Mouse (Mus musculus): ENCODE results near the gene Bbs9. TPM values are rescaled to one million over a fixed set of nuclear protein-coding genes. Genes with fewer than 3 reads are reported as not detected.
A peak's percentile ranks its signal among the peaks of the same experiment; 100 is the strongest.

Bbs9 gene
- total and polyA plus RNA-seq, 3 experiments = 6.3 to 12.4 (median 11.9) TPM

DNA sequence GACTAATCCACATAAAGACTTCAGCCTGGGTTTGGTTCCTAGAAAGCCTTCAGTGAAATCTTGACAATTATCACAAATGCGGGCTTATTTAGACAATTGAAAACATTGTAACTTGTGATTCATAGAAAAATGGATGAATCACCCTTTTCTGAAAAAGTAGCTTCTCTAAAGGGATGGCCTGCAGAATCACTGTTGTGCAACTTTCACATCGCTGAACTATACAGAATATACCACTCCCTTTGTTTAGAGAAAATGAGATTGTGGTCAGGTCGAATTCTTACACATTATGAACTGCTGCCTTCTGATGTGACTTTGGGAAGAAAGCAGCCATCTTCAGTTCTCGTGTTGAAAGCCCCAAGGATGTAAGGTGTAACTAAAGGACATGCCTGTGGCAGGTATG, 313.3 kb downstream of the Bbs9 start:
- Histone ChIP-seq H3K36me3 (ENCODE audit: control insufficient read depth, insufficient read depth, low read length) (peaks cover 2% of the 10 kb centered on the region; the same call in 1 of the 2 replicates), H3K27ac (no peak overlapping the region), H3K4me1 (ENCODE audit: control insufficient read depth, insufficient read depth, low read length) (peaks cover 6% of the 10 kb centered on the region), H3K9ac (ENCODE audit: low read depth, low read length) (no peak overlapping the region), H3K79me2 (replicated peaks; ENCODE audit: control insufficient read depth, insufficient read depth, low read length) (no peaks in the 10 kb centered on the region), H3K4me3 (no peak overlapping the region), H3K27me3 (ENCODE audit: control insufficient read depth, insufficient read depth, low read length) (no peaks in the 10 kb centered on the region)
- intact Hi-C loops (cut with DNase I) = no loop called here
- DNase-seq = no peak
- TF ChIP-seq CTCF (IDR thresholded peaks at IDR 0.05) (no peak), POLR2A (IDR thresholded peaks at IDR 0.05; ENCODE audit: insufficient read depth, low read depth, low read length) (no peak), EP300 (IDR thresholded peaks at IDR 0.05; ENCODE audit: insufficient read depth, low read depth, low read length) (no peak)
- WGBS = 92% methylated on average over 4 of the region's 4 CpGs

DNA sequence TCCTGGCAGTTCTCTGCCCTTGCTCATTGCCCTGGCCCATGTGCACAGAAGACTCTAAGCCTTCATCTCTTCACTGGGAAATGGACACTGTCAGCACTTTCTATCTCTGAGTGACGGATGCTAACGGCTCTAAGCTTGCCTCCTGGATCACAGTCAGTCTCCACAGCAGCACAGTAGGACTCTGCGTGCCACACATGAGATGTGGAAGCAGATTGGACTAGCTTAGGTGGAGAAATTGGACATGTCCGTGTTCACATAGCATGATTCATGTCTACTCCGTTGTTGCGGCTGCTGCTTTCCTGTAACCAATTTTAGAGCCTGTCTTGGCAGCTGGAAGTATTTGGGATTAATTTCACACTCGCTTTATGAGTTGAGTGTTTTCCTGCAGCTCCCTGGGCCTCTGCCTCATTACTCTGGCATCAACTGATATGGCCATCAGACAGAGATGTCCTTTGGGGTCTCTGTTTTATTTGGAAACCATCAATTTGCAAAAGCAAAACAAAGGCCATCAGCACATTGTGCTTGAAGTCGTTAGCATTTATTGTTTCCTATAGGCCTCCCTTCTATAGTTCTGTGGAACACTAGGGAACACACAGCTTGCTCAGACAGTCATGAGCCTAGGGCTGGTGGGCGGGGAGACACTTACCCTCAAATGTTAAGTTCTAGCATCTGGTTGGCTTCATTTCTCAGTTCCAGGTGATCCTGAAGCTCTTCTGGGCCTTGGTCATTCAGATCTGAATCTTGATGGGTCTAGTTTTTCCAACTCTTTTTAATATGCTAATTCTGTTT, 314.1 kb downstream of the Bbs9 start:
- Histone ChIP-seq H3K36me3 (ENCODE audit: control insufficient read depth, insufficient read depth, low read length) (peaks cover 2% of the 10 kb centered on the region; the same call in 1 of the 2 replicates), H3K27ac (no peak overlapping the region), H3K79me2 (replicated peaks; ENCODE audit: control insufficient read depth, insufficient read depth, low read length) (no peaks in the 10 kb centered on the region), H3K4me3 (no peak overlapping the region), H3K27me3 (ENCODE audit: control insufficient read depth, insufficient read depth, low read length) (no peaks in the 10 kb centered on the region), H3K9ac (ENCODE audit: low read depth, low read length) (no peak overlapping the region), H3K4me1 (ENCODE audit: control insufficient read depth, insufficient read depth, low read length) (peaks cover 6% of the 10 kb centered on the region)
- no peak for DNase-seq
- 51% methylated on average over 9 of the region's 9 CpGs for WGBS
- TF ChIP-seq EP300 (IDR thresholded peaks at IDR 0.05; ENCODE audit: insufficient read depth, low read depth, low read length) (no peak), POLR2A (IDR thresholded peaks at IDR 0.05; ENCODE audit: insufficient read depth, low read depth, low read length) (no peak), CTCF (IDR thresholded peaks at IDR 0.05) (no peak)
- intact Hi-C loops (cut with DNase I) = no loop called here

DNA sequence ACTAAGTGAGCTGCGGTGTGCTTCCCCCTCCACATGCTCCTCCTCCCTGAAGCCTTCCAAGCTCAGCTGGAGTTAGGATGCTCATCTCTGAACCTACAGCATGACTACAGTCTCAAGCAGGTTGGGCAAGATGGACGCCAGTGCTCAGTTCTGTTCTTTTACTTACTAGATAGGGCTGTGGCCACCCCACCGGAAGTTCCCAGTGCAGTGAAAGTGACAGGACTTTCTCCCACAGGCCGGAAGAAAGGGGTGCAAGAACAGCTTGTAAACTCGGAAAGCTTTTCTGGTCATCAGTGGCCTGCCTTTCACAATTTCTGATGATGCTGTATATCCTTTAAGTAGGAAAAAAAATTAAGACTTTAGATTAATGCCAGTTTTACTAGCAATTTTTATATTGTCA, 315.7 kb downstream of the Bbs9 start:
- Histone ChIP-seq H3K4me1 (ENCODE audit: control insufficient read depth, insufficient read depth, low read length) (peaks cover 2% of the 10 kb centered on the region), H3K9ac (ENCODE audit: low read depth, low read length) (no peak overlapping the region), H3K36me3 (ENCODE audit: control insufficient read depth, insufficient read depth, low read length) (peaks cover 2% of the 10 kb centered on the region; the same call in 1 of the 2 replicates), H3K27me3 (ENCODE audit: control insufficient read depth, insufficient read depth, low read length) (no peaks in the 10 kb centered on the region), H3K79me2 (replicated peaks; ENCODE audit: control insufficient read depth, insufficient read depth, low read length) (no peaks in the 10 kb centered on the region), H3K4me3 (no peak overlapping the region), H3K27ac (no peak overlapping the region)
- 91% methylated on average over 5 of the region's 5 CpGs for WGBS
- TF ChIP-seq POLR2A (IDR thresholded peaks at IDR 0.05; ENCODE audit: insufficient read depth, low read depth, low read length) (no peak), CTCF (IDR thresholded peaks at IDR 0.05) (no peak), EP300 (IDR thresholded peaks at IDR 0.05; ENCODE audit: insufficient read depth, low read depth, low read length) (no peak)
- intact Hi-C loops (cut with DNase I) = no loop called here
- no peak for DNase-seq

DNA sequence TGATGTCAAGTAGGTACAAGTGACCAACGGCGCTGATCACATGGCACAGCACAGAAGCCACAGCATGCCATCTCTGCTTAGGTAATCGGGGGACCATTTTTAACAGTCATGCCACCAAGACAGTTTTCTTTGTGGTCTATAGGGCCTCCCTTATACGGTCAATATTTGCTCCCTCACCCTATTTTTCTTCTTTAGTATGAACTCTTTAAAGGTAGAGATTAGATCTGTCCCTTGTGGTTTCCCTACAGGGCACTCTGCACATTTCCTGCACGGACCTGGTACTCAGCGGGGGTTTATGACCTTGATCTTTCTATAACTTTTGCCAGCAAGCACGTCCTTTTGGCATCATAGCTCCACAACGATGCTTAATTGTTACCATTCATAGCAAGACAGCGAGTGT, 316.2 kb downstream of the Bbs9 start:
- Histone ChIP-seq H3K4me3 (no peak overlapping the region), H3K27me3 (ENCODE audit: control insufficient read depth, insufficient read depth, low read length) (no peaks in the 10 kb centered on the region), H3K27ac (no peak overlapping the region), H3K9ac (ENCODE audit: low read depth, low read length) (no peak overlapping the region), H3K36me3 (ENCODE audit: control insufficient read depth, insufficient read depth, low read length) (peaks cover 2% of the 10 kb centered on the region; the same call in 1 of the 2 replicates), H3K79me2 (replicated peaks; ENCODE audit: control insufficient read depth, insufficient read depth, low read length) (no peaks in the 10 kb centered on the region), H3K4me1 (ENCODE audit: control insufficient read depth, insufficient read depth, low read length) (peaks cover 2% of the 10 kb centered on the region)
- DNase-seq = no peak
- no peak for TF ChIP-seq POLR2A (IDR thresholded peaks at IDR 0.05; ENCODE audit: insufficient read depth, low read depth, low read length)
- no peak for TF ChIP-seq CTCF (IDR thresholded peaks at IDR 0.05)
- TF ChIP-seq EP300 (IDR thresholded peaks at IDR 0.05; ENCODE audit: insufficient read depth, low read depth, low read length) = no peak
- WGBS = 80% methylated on average over 9 of the region's 9 CpGs
- intact Hi-C loops (cut with DNase I) = no loop called here

DNA sequence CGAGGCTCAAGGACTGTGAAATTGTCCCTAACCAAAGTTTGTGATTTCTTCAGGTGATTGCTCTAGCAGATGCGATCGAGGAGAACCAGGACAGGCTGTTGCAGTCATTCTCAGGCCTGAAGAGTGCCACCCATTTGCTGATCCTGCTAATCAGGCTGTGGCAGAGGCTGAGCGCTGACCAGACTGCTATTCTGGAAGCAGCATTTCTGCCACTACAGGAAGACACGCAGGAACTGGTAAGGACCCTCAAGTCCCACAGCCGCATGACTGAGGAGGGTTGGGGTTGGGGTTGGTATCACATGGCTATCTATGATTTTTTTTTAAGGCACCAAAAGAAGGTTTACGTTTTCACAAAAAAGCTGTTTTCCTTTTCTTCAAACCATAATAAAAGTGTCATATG, 318.2 kb downstream of the Bbs9 start:
- Histone ChIP-seq H3K4me3 (peak overlapping the region; percentile 5; the same call in 1 of the 2 replicates), H3K79me2 (replicated peaks; ENCODE audit: control insufficient read depth, insufficient read depth, low read length) (no peaks in the 10 kb centered on the region), H3K27ac (peak overlapping the region; percentile 13), H3K36me3 (ENCODE audit: control insufficient read depth, insufficient read depth, low read length) (peaks cover 2% of the 10 kb centered on the region; the same call in 1 of the 2 replicates), H3K27me3 (ENCODE audit: control insufficient read depth, insufficient read depth, low read length) (no peaks in the 10 kb centered on the region), H3K9ac (ENCODE audit: low read depth, low read length) (no peak overlapping the region), H3K4me1 (ENCODE audit: control insufficient read depth, insufficient read depth, low read length) (peaks cover 2% of the 10 kb centered on the region)
- TF ChIP-seq POLR2A (IDR thresholded peaks at IDR 0.05; ENCODE audit: insufficient read depth, low read depth, low read length) (no peak), EP300 (IDR thresholded peaks at IDR 0.05; ENCODE audit: insufficient read depth, low read depth, low read length) (no peak), CTCF (IDR thresholded peaks at IDR 0.05) (no peak)
- WGBS = 43% methylated on average over 7 of the region's 7 CpGs
- no peak for DNase-seq
- intact Hi-C loops (cut with DNase I) = no loop called here

DNA sequence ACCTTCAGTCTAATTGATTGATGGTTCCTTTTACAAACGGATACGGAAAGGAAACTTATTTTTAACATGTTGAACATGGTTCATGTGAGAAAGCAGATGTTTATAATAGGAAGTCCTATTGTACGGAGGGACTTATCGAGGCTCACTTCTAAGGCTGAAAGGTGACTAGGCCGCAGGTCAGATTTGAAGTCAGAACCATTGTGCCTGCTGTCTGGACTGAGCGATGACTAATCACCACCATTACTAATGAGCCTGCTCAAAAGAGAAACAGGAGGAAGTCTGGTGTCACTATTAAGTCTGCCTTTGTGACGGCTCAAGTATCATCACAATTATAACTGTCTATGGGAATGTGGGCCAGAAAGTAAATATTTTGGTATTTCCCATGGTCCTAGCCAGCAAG, 325.2 kb downstream of the Bbs9 start:
- TF ChIP-seq CTCF (IDR thresholded peaks at IDR 0.05) = 0 out of 2 replicates have a peak, but pooled peaks have one; percentile 0
- TF ChIP-seq POLR2A (IDR thresholded peaks at IDR 0.05; ENCODE audit: insufficient read depth, low read depth, low read length) = no peak
- TF ChIP-seq EP300 (IDR thresholded peaks at IDR 0.05; ENCODE audit: insufficient read depth, low read depth, low read length) = 0 out of 2 replicates have a peak, but pooled peaks have one; percentile 58
- peak in 1 of 2 experiments; percentile 59 for DNase-seq
- Histone ChIP-seq H3K36me3 (ENCODE audit: control insufficient read depth, insufficient read depth, low read length) (no peaks in the 10 kb centered on the region), H3K4me3 (no peak overlapping the region), H3K79me2 (replicated peaks; ENCODE audit: control insufficient read depth, insufficient read depth, low read length) (no peaks in the 10 kb centered on the region), H3K9ac (ENCODE audit: low read depth, low read length) (no peak overlapping the region), H3K27me3 (ENCODE audit: control insufficient read depth, insufficient read depth, low read length) (no peaks in the 10 kb centered on the region), H3K27ac (no peak overlapping the region), H3K4me1 (ENCODE audit: control insufficient read depth, insufficient read depth, low read length) (peaks cover 3% of the 10 kb centered on the region; the same call in 1 of the 2 replicates)
- 45% methylated on average over 7 of the region's 7 CpGs for WGBS
- intact Hi-C loops (cut with DNase I) = loop anchor here (5.0 kb wide), 1 partner anchor 207 kb away; no protein-coding TSS in a partner anchor

All from heart, adult 2 months (tissue).